Mouse (Mus musculus) embryonic fibroblast, embryonic 13.5 days (primary cell): ENCODE results near the gene Map4k4. TPM values are rescaled to one million over a fixed set of nuclear protein-coding genes. Genes with fewer than 3 reads are reported as not detected.

ENCODE experiments used
- H3K27ac ChIP-seq: 2 replicates; pipeline ENCODE4 v1.5.1; 2012; ENCODE audit warnings: low read length, control low read depth, inconsistent platforms; ENCODE audit not compliant: insufficient read depth
- H3K4me1 ChIP-seq: 2 replicates; pipeline ENCODE4 v1.6.1; 2011; ENCODE audit warnings: low read length; ENCODE audit not compliant: control insufficient read depth, insufficient read depth
- H3K4me3 ChIP-seq: 2 replicates; pipeline ENCODE4 v1.5.1; 2011; ENCODE audit warnings: mild to moderate bottlenecking, control low read depth, low read length; ENCODE audit not compliant: insufficient read depth
- CTCF ChIP-seq: IDR thresholded peaks from 2 replicates; pipeline ENCODE4 v1.5.1; 2011; ENCODE audit warnings: mild to moderate bottlenecking, control low read depth, low read length, moderate library complexity, borderline replicate concordance; ENCODE audit not compliant: insufficient read depth
- POLR2A ChIP-seq: IDR thresholded peaks from 2 replicates; pipeline ENCODE4 v1.6.1; 2011; ENCODE audit warnings: low read depth, mild to moderate bottlenecking, control low read depth, low read length, moderate library complexity
- polyA plus RNA-seq: library from polyadenylated mRNA; stranded (reverse); fragments of >200 nt; gene quantifications from 2 replicates; pipeline ENCODE4 v1.2.4, GENCODE M21; 2011; ENCODE audit warnings: low read depth; ENCODE audit not compliant: missing spikeins, insufficient read length

Gene Map4k4
- polyA plus RNA-seq, 1 experiment = 259 TPM

DNA sequence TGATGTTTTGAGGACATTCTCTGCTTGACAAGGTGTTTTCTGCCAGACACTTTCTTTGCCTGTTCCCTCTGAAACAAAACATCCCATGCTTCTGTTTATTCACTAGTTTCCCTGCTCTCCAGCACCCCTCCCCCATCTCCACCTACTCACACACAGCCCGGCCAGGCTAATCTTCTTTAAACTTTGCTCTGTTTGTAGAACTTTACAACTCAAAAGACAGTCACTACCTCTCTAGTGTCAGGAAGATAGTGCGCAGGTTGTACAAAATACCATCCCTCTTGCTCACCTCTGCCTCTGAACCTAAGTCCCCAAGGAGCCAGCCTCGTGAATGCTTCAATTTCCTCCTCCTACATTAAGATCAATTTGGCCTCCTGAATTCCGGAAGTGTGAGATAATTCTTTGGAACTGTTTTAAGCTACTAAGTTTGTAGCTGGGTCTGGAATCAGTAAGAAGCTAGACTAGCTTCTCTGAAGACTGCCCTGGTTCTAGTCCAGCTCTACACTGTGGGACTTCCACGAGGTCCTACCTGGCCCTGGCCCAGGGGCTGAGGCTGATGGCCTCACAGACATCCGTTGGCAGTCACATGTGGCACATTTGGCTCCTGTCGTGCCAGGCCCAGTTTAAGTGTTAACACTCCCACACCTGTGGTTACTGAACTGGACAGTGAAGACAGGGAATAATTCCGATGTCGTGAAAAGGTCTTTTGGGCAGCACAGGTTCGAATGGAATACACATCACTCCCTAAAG, 31.7 kb upstream of the Map4k4 start:
- TF ChIP-seq POLR2A (no peak), CTCF (no peak)
- Histone ChIP-seq H3K4me3 (no peak overlapping the region), H3K4me1 (peaks cover 14% of the 10 kb centered on the region), H3K27ac (peak overlapping the region; percentile 28; the same call in 1 of the 2 replicates)

DNA sequence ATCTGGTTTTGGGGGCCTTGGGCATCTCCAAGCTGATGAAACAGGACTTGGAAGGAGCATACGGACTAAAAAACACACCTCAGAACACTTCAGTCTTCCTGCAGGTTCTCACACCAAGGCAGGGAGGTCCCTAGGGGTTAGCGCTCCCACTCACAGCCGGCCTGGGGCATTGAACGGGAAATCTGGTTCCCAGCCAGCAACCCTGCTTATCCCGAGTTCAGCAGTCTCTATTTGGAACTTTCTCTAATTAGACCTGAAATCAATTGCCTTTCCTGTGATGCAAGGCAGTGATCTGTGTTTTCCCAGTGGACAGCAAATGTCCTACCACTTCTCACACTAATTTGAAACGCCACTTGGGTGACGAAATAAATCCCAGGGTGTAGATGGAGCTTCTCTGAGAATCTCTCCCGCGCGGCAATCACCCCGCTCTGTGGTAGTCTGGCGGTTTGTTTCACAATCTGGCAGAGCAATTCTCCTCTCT, 31.0 kb upstream of the Map4k4 start:
- Histone ChIP-seq H3K27ac (0 out of 2 replicates have a peak overlapping the region, but pooled peaks have one; percentile 28), H3K4me1 (peaks cover 14% of the 10 kb centered on the region), H3K4me3 (no peak overlapping the region)
- no peak for TF ChIP-seq CTCF
- no peak for TF ChIP-seq POLR2A

DNA sequence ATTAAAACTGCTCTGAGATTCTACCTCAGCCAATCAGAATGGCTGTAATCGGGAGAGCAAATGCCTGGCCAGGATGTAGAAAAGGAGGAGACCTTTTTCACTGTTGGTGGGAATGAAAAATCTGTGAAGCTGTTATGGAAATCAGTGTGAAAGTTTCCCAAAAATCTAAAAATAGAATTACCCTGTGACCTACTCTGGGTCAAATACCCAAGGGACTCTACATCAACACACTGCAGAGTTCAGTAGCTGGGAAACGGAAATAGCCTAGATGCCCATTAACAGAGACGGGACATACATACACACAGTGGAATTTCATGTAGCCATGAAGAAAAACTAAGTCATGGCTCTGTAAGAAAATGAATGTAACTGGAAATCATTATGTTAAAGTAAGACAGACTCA, 22.7 kb upstream of the Map4k4 start:
- TF ChIP-seq CTCF = no peak
- TF ChIP-seq POLR2A = no peak
- peaks cover 4% of the 10 kb centered on the region for H3K4me1 ChIP-seq
- no peak overlapping the region for H3K4me3 ChIP-seq
- peak overlapping the region; percentile 35 for H3K27ac ChIP-seq

DNA sequence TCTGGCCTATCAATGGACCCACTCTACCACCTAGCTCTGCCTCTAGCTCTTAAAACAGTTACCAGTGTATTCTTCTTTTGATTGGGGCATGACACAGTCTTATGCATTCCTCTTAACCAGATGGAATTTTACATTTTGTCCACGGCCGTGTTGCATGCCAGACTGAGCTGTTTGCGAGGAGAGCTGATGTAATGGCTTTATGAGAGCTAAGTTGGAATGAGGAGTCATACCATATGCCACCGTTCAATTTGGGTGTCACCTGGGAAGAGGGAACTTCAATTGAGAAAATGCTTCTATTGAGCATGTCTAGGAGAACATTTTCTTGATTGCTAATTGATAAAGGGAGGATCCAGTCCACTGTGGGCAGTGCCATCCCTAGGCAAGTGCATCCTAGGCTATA, 18.2 kb upstream of the Map4k4 start:
- Histone ChIP-seq H3K4me3 (no peak overlapping the region), H3K27ac (peak overlapping the region; percentile 45; the same call in 1 of the 2 replicates)
- TF ChIP-seq CTCF = no peak

DNA sequence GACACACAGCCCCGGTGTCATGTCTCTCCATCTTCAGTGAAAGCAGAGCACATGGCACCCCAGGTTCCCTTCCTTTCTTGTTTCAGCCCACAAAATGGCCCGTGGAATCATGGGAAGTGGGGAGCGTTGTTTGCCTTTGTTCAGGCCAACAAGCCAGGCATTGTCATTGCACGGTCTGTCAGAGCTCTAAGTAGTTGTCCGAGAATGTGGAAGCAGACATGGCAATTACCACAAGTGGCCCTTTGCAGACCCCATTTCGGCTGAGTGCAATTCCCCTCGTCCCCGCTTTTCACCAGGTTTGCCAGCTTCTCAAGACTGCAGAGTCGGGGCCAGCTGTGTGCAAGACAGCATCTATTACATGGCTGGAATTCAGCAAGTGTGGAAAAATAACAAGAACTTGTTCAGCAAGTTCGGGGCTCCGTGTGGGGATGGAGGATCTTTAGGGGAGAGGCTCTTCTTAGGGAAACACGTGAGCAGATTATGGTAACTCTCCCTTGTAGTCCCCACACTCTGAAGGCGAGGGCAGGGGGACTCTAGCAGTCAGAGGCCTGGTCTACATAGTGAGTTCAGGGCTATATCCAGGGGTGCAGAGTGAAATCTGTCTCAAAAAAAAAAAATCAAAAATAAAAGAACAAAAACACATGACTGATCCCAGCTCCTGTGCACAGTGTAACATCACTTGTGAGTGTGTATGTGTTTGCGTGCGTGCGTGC, 15.8 kb upstream of the Map4k4 start:
- no peak overlapping the region for H3K4me3 ChIP-seq
- no peak overlapping the region for H3K27ac ChIP-seq
- H3K4me1 ChIP-seq = peaks cover 6% of the 10 kb centered on the region
- TF ChIP-seq CTCF = no peak
- no peak for TF ChIP-seq POLR2A

More for the DNA sequence above, 18.2 kb upstream of the Map4k4 start:
- H3K4me1 ChIP-seq = peaks cover 4% of the 10 kb centered on the region; the same call in 1 of the 2 replicates

DNA sequence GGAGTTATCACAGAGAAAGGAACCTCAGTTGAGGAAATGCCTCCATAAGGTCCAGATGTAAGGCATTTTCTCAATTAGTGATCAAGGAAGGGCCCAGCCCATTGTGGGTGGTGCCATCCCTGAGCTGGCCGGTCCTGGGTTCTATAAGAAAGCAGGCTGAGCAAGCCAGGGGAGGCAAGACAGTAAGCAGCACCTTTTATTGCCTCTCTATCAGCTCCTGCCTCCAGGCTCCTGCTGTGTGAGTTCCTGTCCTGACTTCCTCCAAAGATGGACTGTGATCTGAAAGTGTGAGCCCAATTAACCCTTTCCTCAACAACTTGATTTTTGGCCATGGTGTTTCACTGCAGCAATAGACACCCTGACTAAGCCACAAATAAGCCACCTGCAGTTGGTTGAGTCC, 12.7 kb upstream of the Map4k4 start:
- H3K27ac ChIP-seq = peak overlapping the region; percentile 59; the same call in 1 of the 2 replicates
- peaks cover 6% of the 10 kb centered on the region for H3K4me1 ChIP-seq
- no peak for TF ChIP-seq POLR2A
- TF ChIP-seq CTCF = no peak
- no peak overlapping the region for H3K4me3 ChIP-seq

DNA sequence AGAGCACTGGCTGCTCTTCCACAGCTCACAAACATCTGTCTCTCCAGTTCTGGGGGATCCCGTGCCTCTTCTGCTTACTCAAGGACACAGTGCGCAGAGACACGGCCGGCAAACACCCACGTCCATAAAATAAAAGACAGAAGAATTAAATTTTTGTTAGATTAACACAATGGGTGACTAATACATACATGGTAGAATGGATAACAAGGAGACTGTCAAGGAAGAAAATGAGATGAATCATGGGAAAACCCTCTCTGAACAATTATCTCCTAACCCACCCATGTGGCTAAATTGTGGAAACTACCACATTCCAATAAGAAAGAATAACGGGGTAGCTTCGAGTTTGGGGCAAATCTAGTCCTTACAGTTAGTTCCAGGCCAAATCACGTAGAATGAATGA, 11.3 kb upstream of the Map4k4 start:
- H3K4me3 ChIP-seq = no peak overlapping the region

DNA sequence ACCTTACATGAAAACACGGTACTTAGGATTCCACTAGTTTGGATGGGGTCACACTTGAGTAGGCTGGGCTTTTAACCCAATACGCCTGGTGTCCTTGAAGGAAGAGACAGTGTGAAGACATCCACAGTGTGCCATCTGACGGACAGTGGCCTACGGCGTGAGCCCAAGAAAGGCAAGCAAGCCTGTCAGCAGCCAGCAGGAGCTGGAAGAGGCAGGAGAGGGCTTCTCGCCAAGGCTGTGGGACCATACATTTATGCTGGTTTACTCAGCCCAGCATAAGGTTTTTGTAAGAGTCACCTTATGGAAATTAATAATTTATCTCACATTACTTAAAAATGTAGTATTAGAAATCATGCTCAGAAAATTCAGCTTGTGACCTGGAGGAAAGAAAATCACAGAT, 10.7 kb upstream of the Map4k4 start:
- no peak overlapping the region for H3K4me3 ChIP-seq
- no peak for TF ChIP-seq POLR2A
- TF ChIP-seq CTCF = no peak

More for the DNA sequence above, 11.3 kb upstream of the Map4k4 start:
- TF ChIP-seq CTCF (no peak), POLR2A (no peak)
- H3K4me1 ChIP-seq = peaks cover 6% of the 10 kb centered on the region
- peak overlapping the region; percentile 1; the same call in 1 of the 2 replicates for H3K27ac ChIP-seq

DNA sequence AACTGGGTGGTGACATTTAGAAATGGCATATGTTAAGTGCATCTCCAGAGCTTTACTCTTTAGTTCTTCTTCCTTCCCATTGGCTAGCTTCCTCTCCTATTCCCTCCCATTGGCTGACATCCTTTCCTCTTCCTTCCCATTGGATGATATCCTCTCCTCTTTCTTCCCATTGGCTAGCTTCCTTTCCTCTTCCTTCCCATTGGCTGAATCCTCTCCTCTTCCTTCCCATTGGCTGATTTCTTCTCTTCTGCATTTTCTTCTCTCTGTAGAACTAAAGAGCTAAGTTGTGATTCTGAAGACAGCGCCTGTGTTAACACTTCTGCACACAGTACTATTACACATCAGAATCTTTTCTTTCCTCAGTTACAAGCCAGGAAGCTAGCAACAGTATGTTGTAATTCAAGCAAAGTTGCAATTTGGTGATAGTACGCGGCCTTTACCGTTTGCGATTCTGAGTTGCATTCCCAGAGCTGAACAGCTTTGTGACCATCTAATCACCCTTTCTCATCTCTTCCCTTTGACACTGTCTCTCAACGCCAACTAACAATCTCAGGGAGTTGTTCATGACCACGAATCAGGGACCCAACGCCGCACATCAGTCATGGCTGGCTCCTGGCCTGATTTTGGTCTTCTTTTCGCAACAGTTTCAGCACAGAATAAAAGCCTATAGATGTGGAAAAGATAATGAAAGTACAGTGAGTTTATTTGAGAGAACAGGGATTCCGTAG, 7.4 kb upstream of the Map4k4 start:
- TF ChIP-seq POLR2A (no peak), CTCF (no peak)
- Histone ChIP-seq H3K27ac (no peak overlapping the region), H3K4me1 (peaks cover 12% of the 10 kb centered on the region), H3K4me3 (no peak overlapping the region)

More for the DNA sequence above, 10.7 kb upstream of the Map4k4 start:
- H3K4me1 ChIP-seq = peaks cover 7% of the 10 kb centered on the region
- peak overlapping the region; percentile 1; the same call in 1 of the 2 replicates for H3K27ac ChIP-seq
